Mouse (Mus musculus) liver, embryonic 14.5 days (tissue): Measurements from ENCODE around the gene Pllp. TPM values are rescaled to one million over a fixed set of nuclear protein-coding genes. Genes with fewer than 3 reads are reported as not detected.
A peak's percentile ranks its signal among the peaks of the same experiment; 100 is the strongest.

ENCODE experiments used
- ATAC-seq: fragments of 200-750 bp; cut with Nextera tagmentation; 2 replicates; pipeline ENCODE4 v1.8.0; 2017; ENCODE audit warnings: moderate number of reproducible peaks, mild to moderate bottlenecking, moderate library complexity; ENCODE audit not compliant: insufficient read depth
- DNase-seq, 3 experiments: peaks; one replicate each; pipeline ENCODE4 v3.0.0-alpha.2; 2012 to 2013; ENCODE audit warnings: low read depth in 3 of 3, low spot score in 3 of 3
- H3K27ac ChIP-seq: fragments of 300-500 bp; sonication (generic); 2 replicates; pipeline ENCODE4 v1.5.1; 2014; ENCODE audit warnings: moderate library complexity, mild to moderate bottlenecking, control low read depth, inconsistent platforms
- H3K27me3 ChIP-seq: fragments of 300-500 bp; sonication (generic); 2 replicates; pipeline ENCODE4 v1.6.1; 2014; ENCODE audit warnings: mild to moderate bottlenecking, low read length, moderate library complexity; ENCODE audit not compliant: control insufficient read depth, insufficient read depth
- H3K36me3 ChIP-seq: fragments of 300-500 bp; sonication (generic); replicated peaks from 2 replicates; pipeline ENCODE4 v1.6.1; 2014; ENCODE audit warnings: low read depth; ENCODE audit not compliant: control insufficient read depth, insufficient read depth
- H3K4me1 ChIP-seq, 2 experiments: fragments of 200-500 bp in 1 of 2; fragments of 300-500 bp in 1 of 2; sonication (generic) in 1 of 2; replicated peaks; 2 replicates each; pipeline ENCODE4 v1.6.1; 2012 to 2014; ENCODE audit warnings: antibody characterized with exemption in 1 of 2, inconsistent platforms in 1 of 2, low read length in 1 of 2; ENCODE audit not compliant: control insufficient read depth in 2 of 2, insufficient read depth in 2 of 2
- H3K4me2 ChIP-seq: fragments of 300-500 bp; sonication (generic); 2 replicates; pipeline ENCODE4 v1.6.1; 2014; ENCODE audit warnings: low read depth, mild to moderate bottlenecking, control low read depth, moderate library complexity
- H3K4me3 ChIP-seq, 2 experiments: fragments of 200-500 bp in 1 of 2; fragments of 300-500 bp in 1 of 2; sonication (generic) in 1 of 2; 2 replicates each; pipeline ENCODE4 v1.5.1; 2012 to 2014; ENCODE audit warnings: low read depth in 2 of 2, low read length in 2 of 2, mild to moderate bottlenecking in 2 of 2, control low read depth in 1 of 2, inconsistent platforms in 1 of 2, moderate library complexity in 1 of 2; ENCODE audit not compliant: insufficient read depth in 1 of 2
- H3K9ac ChIP-seq: fragments of 300-500 bp; sonication (generic); replicated peaks from 2 replicates; pipeline ENCODE4 v1.6.1; 2014; ENCODE audit warnings: mild to moderate bottlenecking, control low read depth, moderate library complexity
- H3K9me3 ChIP-seq: fragments of 300-500 bp; sonication (generic); 2 replicates; pipeline ENCODE4 v1.6.1; 2016; ENCODE audit warnings: low read length, mixed read lengths; ENCODE audit not compliant: control insufficient read depth
- CTCF ChIP-seq: IDR thresholded peaks from 2 replicates; pipeline ENCODE4 v1.5.1; 2016; ENCODE audit warnings: antibody characterized with exemption, low read depth, control low read depth
- EP300 ChIP-seq: IDR thresholded peaks from 2 replicates; pipeline ENCODE4 v1.6.1; 2016; ENCODE audit warnings: antibody characterized with exemption, low read depth
- WGBS: fragments of 180-500 bp; shearing (Covaris S2); extraction: QIAGEN DNeasy Blood & Tissue Kit; methylation state at CpG from one replicate; pipeline ENCODE4 v1.1.7; 2014; ENCODE audit not compliant: insufficient replicate concordance; 5-methylcytosine and 5-hydroxymethylcytosine counted together
- polyA plus RNA-seq, 2 experiments: library from polyadenylated mRNA; depleted of rRNA in 1 of 2; stranded (reverse) in 1 of 2; unstranded in 1 of 2; fragments of >200 nt; fragmentation: Nextera tagmentation in 1 of 2; extraction: Ambion mirVana in 1 of 2; gene quantifications; 2 replicates each; pipeline versions ENCODE4 v1.2.1 to v1.2.3; 2012 to 2014

Pllp gene
- polyA plus RNA-seq, 2 experiments: 0.36 to 0.85 TPM

DNA sequence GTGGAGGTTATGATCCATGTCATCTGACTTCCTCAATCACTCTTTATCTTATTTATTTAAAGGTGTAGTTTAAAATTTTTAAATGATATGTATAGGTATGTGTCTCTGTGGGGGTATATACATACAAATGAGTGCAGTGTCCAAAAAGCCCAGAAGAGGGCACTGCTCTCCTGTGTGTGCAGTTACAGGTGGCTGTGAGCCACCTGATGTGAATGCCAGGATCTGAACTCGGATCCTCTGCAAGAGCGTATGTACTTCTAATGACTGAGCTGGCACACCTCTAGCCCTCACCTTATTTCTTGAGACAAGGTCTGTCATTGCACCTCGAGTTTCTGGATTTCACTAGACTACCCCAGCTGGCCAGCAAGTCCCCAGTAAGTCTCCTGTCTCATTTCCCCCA lies 44.5 kb upstream of the Pllp start:
- Histone ChIP-seq H3K27me3 (no peaks in the 10 kb centered on the region; the same call in 1 of the 2 replicates), H3K27ac (no peak overlapping the region), H3K4me2 (no peak overlapping the region), H3K9me3 (peaks cover 2% of the 10 kb centered on the region; the same call in 1 of the 2 replicates), H3K9ac (no peak overlapping the region), H3K4me1 (peaks cover 13 to 18% of the 10 kb centered on the region in 2 experiments), H3K4me3 (no peak overlapping the region), H3K36me3 (no peaks in the 10 kb centered on the region)
- peak; percentile 40 for TF ChIP-seq CTCF
- TF ChIP-seq EP300: no peak
- DNase-seq (no peak), ATAC-seq (no peak)
- 72% methylated on average over 3 of the region's 3 CpGs for WGBS

DNA sequence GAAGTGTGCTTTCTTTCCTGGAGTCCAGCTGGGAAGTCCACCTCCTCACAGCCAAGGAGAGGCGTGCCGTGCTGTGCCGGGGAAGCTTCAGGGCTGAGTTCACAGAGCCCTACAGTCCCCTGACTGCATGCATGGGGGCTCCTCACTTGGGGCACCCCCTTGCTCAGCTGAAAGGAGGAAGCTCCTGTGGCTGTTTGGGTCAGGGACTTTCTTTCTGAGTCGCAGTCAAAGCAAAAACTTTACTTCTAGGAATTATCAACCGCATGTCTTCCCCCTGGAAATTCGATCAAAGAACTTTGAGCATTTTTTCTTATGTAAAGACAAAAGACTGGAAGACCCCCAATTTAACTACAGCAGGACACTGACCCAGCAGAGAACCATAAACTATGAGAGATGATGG lies 43.8 kb upstream of the Pllp start:
- Histone ChIP-seq H3K4me3 (no peak overlapping the region), H3K27ac (no peak overlapping the region), H3K27me3 (no peaks in the 10 kb centered on the region; the same call in 1 of the 2 replicates), H3K9me3 (peaks cover 2% of the 10 kb centered on the region; the same call in 1 of the 2 replicates), H3K4me2 (no peak overlapping the region), H3K9ac (no peak overlapping the region), H3K4me1 (peaks cover 21 to 26% of the 10 kb centered on the region in 2 experiments), H3K36me3 (no peaks in the 10 kb centered on the region)
- WGBS: 84% methylated on average over 6 of the region's 6 CpGs
- no peak for ATAC-seq
- no peak for DNase-seq
- no peak for TF ChIP-seq CTCF
- TF ChIP-seq EP300: no peak

DNA sequence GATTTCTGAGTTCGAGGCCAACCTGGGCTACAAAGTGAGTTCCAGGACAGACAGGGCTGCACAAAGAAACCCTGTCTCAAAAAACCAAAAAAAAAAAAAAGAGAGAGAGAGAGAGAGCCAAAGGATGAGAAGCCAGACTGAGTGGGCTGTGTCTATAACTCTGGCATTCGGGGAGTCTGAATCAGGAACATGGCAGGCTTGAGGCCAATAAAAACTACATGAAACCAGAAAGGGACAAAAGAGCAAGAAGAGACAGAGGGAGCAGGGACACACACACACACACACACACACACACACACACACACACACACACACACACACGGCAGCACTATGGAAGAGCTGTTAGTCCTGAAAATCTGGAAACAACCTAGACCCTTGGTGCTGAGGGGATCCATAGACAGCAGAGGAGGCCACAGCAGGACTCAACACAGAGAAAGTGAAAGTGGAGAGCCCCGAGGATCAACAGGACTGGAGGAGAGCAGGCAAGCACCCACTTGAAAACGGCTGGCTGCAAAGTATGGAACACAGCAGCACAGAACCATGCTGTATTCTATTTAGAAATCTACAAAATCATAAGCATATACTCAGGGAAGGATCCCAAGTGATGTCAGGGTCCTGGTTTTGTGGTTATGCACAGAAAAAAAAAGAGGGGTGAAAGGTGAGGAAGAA lies 39.5 kb upstream of the Pllp start:
- TF ChIP-seq EP300 (no peak), CTCF (no peak)
- H3K4me1 ChIP-seq: peaks cover 52 to 58% of the 10 kb centered on the region in 2 experiments
- peak overlapping the region; percentile 98 for H3K27ac ChIP-seq
- peak in 1 of 3 experiments; percentile 28 for DNase-seq
- H3K9me3 ChIP-seq: peaks cover 3% of the 10 kb centered on the region
- no peaks in the 10 kb centered on the region for H3K27me3 ChIP-seq
- WGBS: 45% methylated on average over 5 of the region's 5 CpGs
- H3K9ac ChIP-seq: peak overlapping the region; percentile 55
- H3K4me2 ChIP-seq: peak overlapping the region; percentile 80
- H3K36me3 ChIP-seq: no peaks in the 10 kb centered on the region
- ATAC-seq: no peak
- H3K4me3 ChIP-seq: peak overlapping the region in 1 of 2 experiments; percentile 26; a peak in 1 of 4 replicates

DNA sequence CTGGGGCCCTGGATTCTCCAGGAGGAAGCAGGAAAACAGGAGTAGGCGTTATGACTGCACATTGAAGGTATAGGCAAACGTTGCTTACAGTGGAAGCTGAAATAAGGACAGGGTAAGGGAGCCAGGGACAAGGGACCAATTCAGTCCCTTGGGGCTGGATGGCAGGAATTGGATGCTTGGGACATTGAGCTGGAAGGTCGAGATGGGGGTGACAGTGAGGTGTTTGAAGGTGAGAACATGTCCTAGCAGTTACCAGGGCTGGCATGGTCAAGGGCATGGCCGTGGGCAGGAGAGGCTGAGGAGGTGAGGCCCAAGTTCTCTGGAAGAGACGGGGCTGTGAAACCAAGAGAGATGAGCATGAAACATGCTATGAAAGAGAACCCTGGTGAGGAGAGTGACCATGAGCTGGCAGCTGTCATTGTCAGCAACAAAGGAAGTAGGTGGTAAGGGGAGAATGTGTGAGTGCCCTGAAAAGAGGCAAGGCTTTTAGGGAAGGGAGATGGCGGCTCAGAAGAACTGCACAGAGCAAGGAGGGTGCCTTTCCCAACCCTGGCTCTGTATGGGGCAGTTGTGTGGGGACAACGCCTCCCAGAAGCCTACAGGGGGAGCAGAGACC lies 38.8 kb upstream of the Pllp start:
- no peak overlapping the region for H3K4me3 ChIP-seq
- peak overlapping the region; percentile 80 for H3K4me2 ChIP-seq
- H3K9me3 ChIP-seq: peaks cover 3% of the 10 kb centered on the region; the same call in 1 of the 2 replicates
- peak overlapping the region; percentile 55 for H3K9ac ChIP-seq
- H3K27me3 ChIP-seq: no peaks in the 10 kb centered on the region
- H3K4me1 ChIP-seq: peaks cover 56 to 63% of the 10 kb centered on the region in 2 experiments
- peak overlapping the region; percentile 98 for H3K27ac ChIP-seq
- WGBS: 71% methylated on average over 7 of the region's 7 CpGs
- H3K36me3 ChIP-seq: no peaks in the 10 kb centered on the region
- DNase-seq: no peak
- no peak for ATAC-seq
- TF ChIP-seq CTCF (0 out of 2 replicates have a peak, but pooled peaks have one; percentile 21), EP300 (no peak)

DNA sequence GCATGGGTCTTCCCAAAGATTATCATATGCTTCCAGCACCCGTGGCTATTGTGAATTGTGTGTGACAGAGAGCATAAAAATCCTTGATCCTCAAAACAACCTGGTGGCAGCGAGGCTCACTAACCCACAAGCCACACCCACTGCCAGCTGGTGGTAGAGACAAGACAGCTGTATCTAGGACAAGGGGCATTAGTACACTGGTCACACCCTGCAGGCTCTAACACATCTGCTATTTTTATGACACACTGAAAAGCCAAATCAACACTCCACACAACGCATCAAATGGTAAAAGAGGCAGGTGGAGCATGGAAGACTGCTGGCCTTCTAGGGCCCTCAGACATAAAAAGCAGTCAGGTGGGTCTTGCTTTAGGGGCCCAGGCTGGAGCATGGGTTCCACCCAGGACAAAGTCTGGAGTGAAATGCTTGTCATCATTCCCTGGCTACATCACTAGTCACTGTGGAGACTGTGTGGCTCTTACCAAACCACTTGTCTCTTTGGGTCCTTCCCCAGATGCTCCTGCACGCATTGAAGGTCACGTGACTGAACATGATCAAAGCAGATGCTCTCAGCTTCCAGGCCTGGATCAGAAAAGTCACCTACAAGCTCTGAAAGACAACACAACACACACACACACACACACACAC lies 37.9 kb upstream of the Pllp start:
- TF ChIP-seq EP300 (peak; percentile 93), CTCF (peak; percentile 25; the same call in 1 of the 2 replicates)
- Histone ChIP-seq H3K27me3 (no peaks in the 10 kb centered on the region), H3K9ac (peak overlapping the region; percentile 88), H3K4me2 (peak overlapping the region; percentile 80), H3K4me1 (peaks cover 64 to 72% of the 10 kb centered on the region in 2 experiments), H3K27ac (peak overlapping the region; percentile 98), H3K9me3 (peaks cover 3% of the 10 kb centered on the region; the same call in 1 of the 2 replicates), H3K4me3 (peak overlapping the region; percentile 10 to 19; a peak in 3 of 4 replicates), H3K36me3 (no peaks in the 10 kb centered on the region)
- DNase-seq: peak; percentile 89 to 92 (median 91)
- ATAC-seq: peak; percentile 97
- 31% methylated on average over 5 of the region's 5 CpGs for WGBS
